Mouse (Mus musculus) heart, embryonic 12.5 days (tissue): Measurements from ENCODE around the gene Mrpl48. TPM values are rescaled to one million over a fixed set of nuclear protein-coding genes. Genes with fewer than 3 reads are reported as not detected.
A peak's percentile ranks its signal among the peaks of the same experiment; 100 is the strongest.
"Not testable (repeated sequence)": the region's sequence is repeated elsewhere in the genome, so short reads cannot be mapped to it uniquely, and the experiment has no call there.

ENCODE experiments used
- ATAC-seq: fragments of 200-750 bp; cut with Nextera tagmentation; 2 replicates; pipeline ENCODE4 v1.8.0; 2017; ENCODE audit warnings: moderate TSS enrichment, moderate library complexity; ENCODE audit not compliant: insufficient number of reproducible peaks, low FRiP score
- H3K27ac ChIP-seq: fragments of 300-500 bp; sonication (generic); 2 replicates; pipeline ENCODE4 v1.5.1; 2016; ENCODE audit warnings: mild to moderate bottlenecking, moderate library complexity; ENCODE audit not compliant: poor library complexity, severe bottlenecking
- H3K27me3 ChIP-seq: fragments of 300-500 bp; sonication (generic); replicated peaks from 2 replicates; pipeline ENCODE4 v1.6.1; 2016; ENCODE audit warnings: mild to moderate bottlenecking, moderate library complexity
- H3K36me3 ChIP-seq: fragments of 300-500 bp; sonication (generic); 2 replicates; pipeline ENCODE4 v1.6.1; 2016; ENCODE audit warnings: mild to moderate bottlenecking, moderate library complexity
- H3K4me1 ChIP-seq: fragments of 300-500 bp; sonication (generic); replicated peaks from 2 replicates; pipeline ENCODE4 v1.6.1; 2016; ENCODE audit warnings: mild to moderate bottlenecking
- H3K4me2 ChIP-seq: fragments of 300-500 bp; sonication (generic); 2 replicates; pipeline ENCODE4 v1.6.1; 2016; ENCODE audit warnings: mild to moderate bottlenecking, moderate library complexity
- H3K4me3 ChIP-seq: fragments of 300-500 bp; sonication (generic); 2 replicates; pipeline ENCODE4 v1.5.1; 2016; ENCODE audit warnings: mild to moderate bottlenecking
- H3K9ac ChIP-seq: fragments of 300-500 bp; sonication (generic); 2 replicates; pipeline ENCODE4 v1.6.1; 2016; ENCODE audit warnings: mild to moderate bottlenecking, moderate library complexity
- H3K9me3 ChIP-seq: fragments of 300-500 bp; sonication (generic); replicated peaks from 2 replicates; pipeline ENCODE4 v1.6.1; 2016; ENCODE audit warnings: mild to moderate bottlenecking, moderate library complexity
- WGBS: fragments of 180-500 bp; shearing (Covaris S2); methylation state at CpG from one replicate; pipeline ENCODE4 v1.1.7; 2016; 5-methylcytosine and 5-hydroxymethylcytosine counted together
- polyA plus RNA-seq: library from polyadenylated mRNA; unstranded; fragments of >200 nt; fragmentation: Nextera tagmentation; extraction: Ambion mirVana; gene quantifications from 2 replicates; pipeline ENCODE4 v1.2.1, GENCODE M21; 2016

The Mrpl48 gene
- polyA plus RNA-seq, 1 experiment from 2014 or later = 74.3 TPM

GRCm38 (mm10) chr7:100582727-100583236, 25.3 kb downstream of the Mrpl48 start:
- Histone ChIP-seq H3K9ac (peak overlapping the region; percentile 87), H3K36me3 (peaks cover 4% of the 10 kb centered on the region; the same call in 1 of the 2 replicates), H3K4me2 (peak overlapping the region; percentile 69), H3K4me1 (peaks cover 10% of the 10 kb centered on the region), H3K9me3 (no peaks in the 10 kb centered on the region), H3K27ac (peak overlapping the region; percentile 86), H3K4me3 (peak overlapping the region; percentile 72), H3K27me3 (no peaks in the 10 kb centered on the region)
- peak; percentile 91 for ATAC-seq
- WGBS = under 1% methylated on average over 31 of the region's 31 CpGs

GRCm38 (mm10) chr7:100582235-100582634, 25.9 kb downstream of the Mrpl48 start:
- WGBS = 42% methylated on average over 7 of the region's 7 CpGs
- H3K27me3 ChIP-seq = no peaks in the 10 kb centered on the region
- peak overlapping the region; percentile 69 for H3K4me2 ChIP-seq
- ATAC-seq = no peak
- H3K9ac ChIP-seq = 0 out of 2 replicates have a peak overlapping the region, but pooled peaks have one; percentile 87
- peak overlapping the region; percentile 72 for H3K4me3 ChIP-seq
- no peak overlapping the region for H3K27ac ChIP-seq
- H3K36me3 ChIP-seq = peaks cover 7% of the 10 kb centered on the region; the same call in 1 of the 2 replicates
- peaks cover 10% of the 10 kb centered on the region for H3K4me1 ChIP-seq
- H3K9me3 ChIP-seq = no peaks in the 10 kb centered on the region

DNA sequence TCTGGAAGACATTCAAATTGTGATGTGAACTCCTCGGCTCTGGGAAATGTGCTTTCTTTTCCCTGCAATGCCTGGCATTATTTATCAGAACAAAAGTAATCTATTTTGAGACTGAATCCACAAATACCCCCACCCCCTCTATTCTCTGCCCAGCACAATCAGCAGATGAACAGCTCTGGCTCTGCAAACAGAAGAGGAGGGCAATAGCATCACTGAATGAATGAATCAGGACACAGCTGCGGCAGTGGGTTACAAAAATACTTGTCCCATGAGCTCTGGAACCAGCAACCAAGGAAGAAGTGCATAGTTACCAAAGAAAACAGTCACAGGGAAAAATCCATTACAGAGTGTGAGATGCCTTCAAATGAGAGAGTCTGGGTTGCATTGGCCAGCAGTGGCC, 29.3 kb downstream of the Mrpl48 start:
- H3K4me2 ChIP-seq = no peak overlapping the region
- no peaks in the 10 kb centered on the region for H3K9me3 ChIP-seq
- H3K27ac ChIP-seq = no peak overlapping the region
- peaks cover 14% of the 10 kb centered on the region; the same call in 1 of the 2 replicates for H3K36me3 ChIP-seq
- ATAC-seq = no peak
- no peak overlapping the region for H3K9ac ChIP-seq
- H3K27me3 ChIP-seq = no peaks in the 10 kb centered on the region
- 57% methylated on average over 2 of the region's 2 CpGs for WGBS
- peaks cover 10% of the 10 kb centered on the region for H3K4me1 ChIP-seq
- no peak overlapping the region for H3K4me3 ChIP-seq

DNA sequence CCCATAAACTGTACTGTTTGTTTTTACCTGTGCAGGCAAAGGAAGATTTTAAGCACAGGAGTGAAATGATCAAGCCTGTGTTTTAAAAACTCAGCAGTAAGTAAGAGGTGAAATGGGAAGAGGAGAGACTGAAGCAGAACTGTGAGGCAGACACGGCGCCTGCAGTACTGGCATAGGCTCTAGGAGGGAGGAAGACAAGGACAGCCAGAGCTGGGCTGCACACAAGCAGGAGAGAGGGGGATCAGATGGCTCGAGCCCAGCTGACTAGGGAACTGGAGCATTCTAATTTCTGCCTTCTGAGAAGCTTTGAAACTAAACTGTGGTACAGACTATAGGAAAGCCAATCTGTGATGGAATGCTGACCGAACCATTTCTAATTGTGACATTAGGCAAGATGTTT, 35.4 kb downstream of the Mrpl48 start:
- Histone ChIP-seq H3K9me3 (no peaks in the 10 kb centered on the region), H3K4me3 (no peak overlapping the region)
- 77% methylated on average over 4 of the region's 4 CpGs for WGBS

GRCm38 (mm10) chr7:100572061-100572460, 36.0 kb downstream of the Mrpl48 start:
- no peak overlapping the region for H3K27ac ChIP-seq
- H3K4me2 ChIP-seq = no peak overlapping the region
- no peaks in the 10 kb centered on the region; the same call in 1 of the 2 replicates for H3K4me1 ChIP-seq
- H3K4me3 ChIP-seq = no peak overlapping the region
- ATAC-seq = no peak
- H3K36me3 ChIP-seq = peaks cover 31% of the 10 kb centered on the region
- H3K9ac ChIP-seq = no peak overlapping the region
- H3K9me3 ChIP-seq = peaks cover 3% of the 10 kb centered on the region; the same call in 1 of the 2 replicates
- no peaks in the 10 kb centered on the region for H3K27me3 ChIP-seq
- WGBS = 75% methylated on average over 4 of the region's 4 CpGs

More for the DNA sequence above, 35.4 kb downstream of the Mrpl48 start:
- Histone ChIP-seq H3K36me3 (peaks cover 26% of the 10 kb centered on the region), H3K27ac (no peak overlapping the region), H3K4me1 (no peaks in the 10 kb centered on the region; the same call in 1 of the 2 replicates), H3K9ac (no peak overlapping the region), H3K27me3 (no peaks in the 10 kb centered on the region), H3K4me2 (no peak overlapping the region)
- ATAC-seq = no peak

DNA sequence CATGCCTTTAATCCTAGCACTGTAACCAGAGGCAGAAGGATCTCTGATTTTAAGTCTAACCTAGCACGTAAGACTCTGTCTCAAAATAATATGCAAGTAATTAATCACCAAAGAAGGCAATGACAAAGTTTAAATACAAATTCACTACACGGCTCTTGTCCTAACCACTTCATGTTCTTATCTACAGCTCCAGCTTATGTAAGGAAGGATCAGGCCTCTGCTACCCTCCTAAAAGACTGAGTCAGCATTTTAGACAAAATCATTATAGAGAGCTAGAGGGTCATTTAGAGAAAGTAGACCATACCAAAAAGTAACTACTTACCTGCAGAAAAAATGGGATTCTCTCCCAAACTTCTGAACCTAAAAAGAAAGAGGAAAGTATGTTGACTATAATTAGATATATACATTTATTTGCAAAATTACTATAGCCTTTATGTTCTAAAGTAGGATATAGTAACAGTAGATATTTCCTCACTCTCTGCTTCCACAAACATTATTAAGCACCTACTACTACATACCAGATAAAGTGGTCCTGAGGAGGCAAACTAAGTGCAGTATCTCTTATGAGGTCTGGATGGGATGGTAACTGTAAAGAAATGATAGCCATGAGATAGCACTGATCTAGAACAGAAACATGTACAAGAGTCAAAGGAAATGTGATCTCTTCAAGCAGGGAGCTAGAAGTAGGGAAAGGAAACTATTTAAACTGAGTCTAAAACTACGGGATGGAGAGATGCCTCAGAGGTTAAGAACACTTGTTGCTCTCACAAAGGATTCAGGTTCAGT, 37.0 kb downstream of the Mrpl48 start:
- Histone ChIP-seq H3K27me3 (no peaks in the 10 kb centered on the region), H3K4me2 (no peak overlapping the region), H3K4me3 (no peak overlapping the region), H3K4me1 (no peaks in the 10 kb centered on the region; the same call in 1 of the 2 replicates), H3K9ac (no peak overlapping the region), H3K36me3 (peaks cover 31% of the 10 kb centered on the region), H3K27ac (no peak overlapping the region), H3K9me3 (peaks cover 3% of the 10 kb centered on the region; the same call in 1 of the 2 replicates)
- ATAC-seq = no peak
- WGBS = 64% methylated on average over 3 of the region's 3 CpGs

- H3K4me3 ChIP-seq = no peak overlapping the region
- no peak overlapping the region for H3K4me2 ChIP-seq
- no peak overlapping the region for H3K9ac ChIP-seq
- ATAC-seq = no peak
- peaks cover 34% of the 10 kb centered on the region for H3K36me3 ChIP-seq
- no peaks in the 10 kb centered on the region for H3K27me3 ChIP-seq
- peaks cover 3% of the 10 kb centered on the region; the same call in 1 of the 2 replicates for H3K9me3 ChIP-seq
- H3K4me1 ChIP-seq = no peaks in the 10 kb centered on the region; the same call in 1 of the 2 replicates
- H3K27ac ChIP-seq = no peak overlapping the region
Measured at GRCm38 (mm10) chr7:100569907-100570306, 38.2 kb downstream of the Mrpl48 start.

- not testable (repeated sequence) for H3K4me2 ChIP-seq, H3K27me3 ChIP-seq, H3K4me3 ChIP-seq, H3K9ac ChIP-seq, H3K9me3 ChIP-seq, H3K4me1 ChIP-seq, ATAC-seq, H3K27ac ChIP-seq
- H3K36me3 ChIP-seq = peaks cover 26% of the 10 kb centered on the region
- WGBS = 76% methylated on average over 5 of the region's 5 CpGs
Measured at GRCm38 (mm10) chr7:100567238-100567637, 40.9 kb downstream of the Mrpl48 start.

DNA sequence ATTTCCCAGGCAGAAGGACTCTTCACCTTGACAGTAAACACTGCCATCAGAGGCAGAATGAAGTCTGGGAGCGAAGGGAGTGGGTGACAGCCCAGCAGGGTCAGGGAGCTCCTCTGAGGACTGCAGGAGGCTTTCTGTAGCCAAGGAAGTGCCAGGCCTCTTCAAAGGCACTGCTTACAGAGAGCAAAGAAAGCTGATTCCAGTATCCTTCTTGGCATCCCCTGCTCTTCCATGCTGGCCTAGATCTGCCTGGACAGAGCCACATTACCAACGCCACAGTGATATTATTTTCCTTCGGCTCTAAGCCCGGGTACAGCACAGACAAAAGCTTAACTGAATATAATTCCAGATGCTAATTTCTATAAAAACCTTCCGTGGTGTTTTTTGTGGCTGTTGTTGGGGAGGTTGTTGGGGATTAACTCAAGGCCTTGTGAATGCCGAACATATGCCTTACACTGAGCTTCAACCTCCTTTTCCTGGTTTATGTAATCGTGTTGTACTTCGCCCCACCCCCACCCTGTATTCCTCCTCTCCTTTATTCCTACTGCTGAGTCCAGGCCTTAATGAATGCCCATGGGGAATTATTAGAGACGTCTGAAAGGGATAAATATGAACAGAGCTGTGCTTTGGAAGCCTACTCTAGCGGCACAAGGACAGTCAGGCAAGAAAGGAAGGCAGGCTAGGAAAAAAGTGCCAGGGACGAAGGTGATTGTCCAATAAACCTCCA, 46.1 kb downstream of the Mrpl48 start:
- 79% methylated on average over 11 of the region's 11 CpGs for WGBS
- H3K4me1 ChIP-seq = peaks cover 4% of the 10 kb centered on the region; the same call in 1 of the 2 replicates

GRCm38 (mm10) chr7:100559331-100559730, 48.8 kb downstream of the Mrpl48 start:
- no peak overlapping the region for H3K27ac ChIP-seq
- no peak overlapping the region for H3K4me3 ChIP-seq
- peaks cover 11% of the 10 kb centered on the region; the same call in 1 of the 2 replicates for H3K36me3 ChIP-seq
- 85% methylated on average over 4 of the region's 4 CpGs for WGBS
- no peaks in the 10 kb centered on the region for H3K9me3 ChIP-seq
- no peaks in the 10 kb centered on the region for H3K27me3 ChIP-seq
- H3K4me2 ChIP-seq = no peak overlapping the region
- ATAC-seq = no peak
- peaks cover 16% of the 10 kb centered on the region for H3K4me1 ChIP-seq
- H3K9ac ChIP-seq = no peak overlapping the region

More for the DNA sequence above, 46.1 kb downstream of the Mrpl48 start:
- Histone ChIP-seq H3K27me3 (no peaks in the 10 kb centered on the region), H3K27ac (0 out of 2 replicates have a peak overlapping the region, but pooled peaks have one; percentile 22), H3K36me3 (peaks cover 15% of the 10 kb centered on the region), H3K9me3 (no peaks in the 10 kb centered on the region), H3K4me3 (no peak overlapping the region), H3K4me2 (no peak overlapping the region), H3K9ac (no peak overlapping the region)
- ATAC-seq = no peak

GRCm38 (mm10) chr7:100557241-100557640, 50.9 kb downstream of the Mrpl48 start:
- Histone ChIP-seq H3K4me3 (no peak overlapping the region), H3K9ac (no peak overlapping the region), H3K27ac (peak overlapping the region; percentile 25; the same call in 1 of the 2 replicates), H3K4me1 (peaks cover 19% of the 10 kb centered on the region), H3K27me3 (no peaks in the 10 kb centered on the region), H3K9me3 (no peaks in the 10 kb centered on the region), H3K4me2 (no peak overlapping the region), H3K36me3 (peaks cover 15% of the 10 kb centered on the region; the same call in 1 of the 2 replicates)
- ATAC-seq = no peak
- 49% methylated on average over 5 of the region's 5 CpGs for WGBS
